Mouse (Mus musculus): ENCODE results near the gene R3hcc1l. TPM values are rescaled to one million over a fixed set of nuclear protein-coding genes. Genes with fewer than 3 reads are reported as not detected.

The R3hcc1l gene
- polyA plus RNA-seq, 1 experiment from 2014 or later = 21.4 TPM

GRCm38 (mm10) chr19:42639544-42639943 is 121.0 kb downstream of the R3hcc1l start:
- no peak overlapping the region for H3K4me2 ChIP-seq (replicated peaks)
- H3K9ac ChIP-seq = no peak overlapping the region
- ATAC-seq = peak; percentile 25; the same call in 1 of the 2 replicates
- no peaks in the 10 kb centered on the region for H3K36me3 ChIP-seq
- H3K4me3 ChIP-seq (replicated peaks) = no peak overlapping the region
- peak overlapping the region; percentile 83 for H3K27ac ChIP-seq
- H3K4me1 ChIP-seq (replicated peaks) = peaks cover 9% of the 10 kb centered on the region
- 37% methylated on average over 8 of the region's 8 CpGs for WGBS
- H3K9me3 ChIP-seq = no peaks in the 10 kb centered on the region
- H3K27me3 ChIP-seq (replicated peaks) = no peaks in the 10 kb centered on the region

DNA sequence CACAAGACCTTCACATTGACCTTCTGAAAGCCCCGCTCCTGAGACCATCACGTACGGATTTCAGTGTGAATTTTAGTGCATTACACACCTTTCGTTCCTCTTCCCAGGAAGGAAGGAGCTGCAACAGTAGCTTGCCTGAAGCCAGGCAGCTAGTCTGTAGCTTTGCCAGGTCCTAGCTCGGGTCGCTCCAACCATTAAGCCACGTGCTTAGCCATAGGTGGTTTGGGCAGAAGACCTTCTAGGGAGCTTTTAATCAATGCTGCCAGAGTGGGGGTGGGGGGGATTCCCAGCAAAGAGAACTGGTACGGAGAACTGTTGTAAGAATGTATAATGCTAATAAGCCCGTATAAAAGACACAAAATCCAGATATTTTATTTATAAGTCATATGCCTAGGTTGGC is 121.7 kb downstream of the R3hcc1l start:
- no peaks in the 10 kb centered on the region for H3K36me3 ChIP-seq
- no peak overlapping the region for H3K4me2 ChIP-seq (replicated peaks)
- H3K9ac ChIP-seq = no peak overlapping the region
- no peak overlapping the region for H3K27ac ChIP-seq
- WGBS = 78% methylated on average over 9 of the region's 9 CpGs
- H3K27me3 ChIP-seq (replicated peaks) = no peaks in the 10 kb centered on the region
- peaks cover 9% of the 10 kb centered on the region for H3K4me1 ChIP-seq (replicated peaks)
- H3K9me3 ChIP-seq = no peaks in the 10 kb centered on the region
- H3K4me3 ChIP-seq (replicated peaks) = no peak overlapping the region
- no peak for ATAC-seq

Other genes with a start within 250 kb of the R3hcc1l start
- 5.3 and 5.8 TPM in 2 replicates for gene Crtac1, start 87.0 kb upstream of the R3hcc1l start, polyA plus RNA-seq (2015; fragmentation: Nextera tagmentation; extraction: Ambion mirVana)
- 1.6 and 1.9 TPM in 2 replicates for gene Loxl4, start 94.1 kb downstream of the R3hcc1l start, polyA plus RNA-seq (2015; fragmentation: Nextera tagmentation; extraction: Ambion mirVana)
- 5.9 and 6.3 TPM in 2 replicates for gene Pyroxd2, start 234.0 kb downstream of the R3hcc1l start, polyA plus RNA-seq (2015; fragmentation: Nextera tagmentation; extraction: Ambion mirVana)